Mouse (Mus musculus): ENCODE data around the gene Sobp.

GRCm38 (mm10) chr10:43155046-43155560, 19.2 kb downstream of the Sobp start:
- TF ChIP-seq POLR2A (IDR thresholded peaks at IDR 0.05; ENCODE audit: control insufficient read depth, low read depth, low read length) = no peak; the same call in 1 of the 2 replicates
- no peak for TF ChIP-seq CTCF (IDR thresholded peaks at IDR 0.05; ENCODE audit: control insufficient read depth, insufficient read depth, insufficient replicate concordance, low read depth, low read length)

Measured in testis, adult 2 months (tissue).